Mouse (Mus musculus) liver, embryonic 14.5 days (tissue): ENCODE measurements at regions not wholly inside any gene's neighbourhood (a gene's known extent, or its start where the extent isn't known, plus 50 kb on each side); places are given as distances from the start of the nearest gene placed in this dataset.

Source experiments
- ATAC-seq: fragments of 200-750 bp; cut with Nextera tagmentation; 2 replicates; pipeline ENCODE4 v1.8.0; 2017; ENCODE audit warnings: moderate number of reproducible peaks, mild to moderate bottlenecking, moderate library complexity; ENCODE audit not compliant: insufficient read depth
- DNase-seq, 3 experiments: peaks; one replicate each; pipeline ENCODE4 v3.0.0-alpha.2; 2012 to 2013; ENCODE audit warnings: low read depth in 3 of 3, low spot score in 3 of 3
- H3K27ac ChIP-seq: fragments of 300-500 bp; sonication (generic); 2 replicates; pipeline ENCODE4 v1.5.1; 2014; ENCODE audit warnings: moderate library complexity, mild to moderate bottlenecking, control low read depth, inconsistent platforms
- H3K27me3 ChIP-seq: fragments of 300-500 bp; sonication (generic); 2 replicates; pipeline ENCODE4 v1.6.1; 2014; ENCODE audit warnings: mild to moderate bottlenecking, low read length, moderate library complexity; ENCODE audit not compliant: control insufficient read depth, insufficient read depth
- H3K36me3 ChIP-seq: fragments of 300-500 bp; sonication (generic); replicated peaks from 2 replicates; pipeline ENCODE4 v1.6.1; 2014; ENCODE audit warnings: low read depth; ENCODE audit not compliant: control insufficient read depth, insufficient read depth
- H3K4me1 ChIP-seq, 2 experiments: fragments of 200-500 bp in 1 of 2; fragments of 300-500 bp in 1 of 2; sonication (generic) in 1 of 2; replicated peaks; 2 replicates each; pipeline ENCODE4 v1.6.1; 2012 to 2014; ENCODE audit warnings: antibody characterized with exemption in 1 of 2, inconsistent platforms in 1 of 2, low read length in 1 of 2; ENCODE audit not compliant: control insufficient read depth in 2 of 2, insufficient read depth in 2 of 2
- H3K4me2 ChIP-seq: fragments of 300-500 bp; sonication (generic); 2 replicates; pipeline ENCODE4 v1.6.1; 2014; ENCODE audit warnings: low read depth, mild to moderate bottlenecking, control low read depth, moderate library complexity
- H3K4me3 ChIP-seq, 2 experiments: fragments of 200-500 bp in 1 of 2; fragments of 300-500 bp in 1 of 2; sonication (generic) in 1 of 2; 2 replicates each; pipeline ENCODE4 v1.5.1; 2012 to 2014; ENCODE audit warnings: low read depth in 2 of 2, low read length in 2 of 2, mild to moderate bottlenecking in 2 of 2, control low read depth in 1 of 2, inconsistent platforms in 1 of 2, moderate library complexity in 1 of 2; ENCODE audit not compliant: insufficient read depth in 1 of 2
- H3K9ac ChIP-seq: fragments of 300-500 bp; sonication (generic); replicated peaks from 2 replicates; pipeline ENCODE4 v1.6.1; 2014; ENCODE audit warnings: mild to moderate bottlenecking, control low read depth, moderate library complexity
- H3K9me3 ChIP-seq: fragments of 300-500 bp; sonication (generic); 2 replicates; pipeline ENCODE4 v1.6.1; 2016; ENCODE audit warnings: low read length, mixed read lengths; ENCODE audit not compliant: control insufficient read depth
- CTCF ChIP-seq: IDR thresholded peaks from 2 replicates; pipeline ENCODE4 v1.5.1; 2016; ENCODE audit warnings: antibody characterized with exemption, low read depth, control low read depth
- EP300 ChIP-seq: IDR thresholded peaks from 2 replicates; pipeline ENCODE4 v1.6.1; 2016; ENCODE audit warnings: antibody characterized with exemption, low read depth
- WGBS: fragments of 180-500 bp; shearing (Covaris S2); extraction: QIAGEN DNeasy Blood & Tissue Kit; methylation state at CpG from one replicate; pipeline ENCODE4 v1.1.7; 2014; ENCODE audit not compliant: insufficient replicate concordance; 5-methylcytosine and 5-hydroxymethylcytosine counted together

GRCm38 (mm10) chr8:88972993-88973690 lies 70.8 kb downstream of the Sall1 start:
- Histone ChIP-seq H3K9ac (no peak overlapping the region), H3K9me3 (no peaks in the 10 kb centered on the region), H3K27me3 (no peaks in the 10 kb centered on the region), H3K4me2 (no peak overlapping the region), H3K4me1 (no peaks in the 10 kb centered on the region), H3K36me3 (no peaks in the 10 kb centered on the region), H3K27ac (no peak overlapping the region), H3K4me3 (no peak overlapping the region)
- WGBS: 58% methylated on average over 15 of the region's 15 CpGs
- TF ChIP-seq EP300 (no peak), CTCF (no peak)
- DNase-seq: no peak
- ATAC-seq: no peak

GRCm38 (mm10) chr8:88958843-88959242 lies 85.1 kb downstream of the Sall1 start:
- ATAC-seq (no peak), DNase-seq (no peak)
- no peaks in the 10 kb centered on the region for H3K36me3 ChIP-seq

GRCm38 (mm10) chr8:88953178-88953577 lies 90.8 kb downstream of the Sall1 start:
- TF ChIP-seq EP300 (no peak), CTCF (no peak)
- WGBS: 50% methylated on average over 2 of the region's 2 CpGs
- no peak for DNase-seq

More at GRCm38 (mm10) chr8:88958843-88959242, 85.1 kb downstream of the Sall1 start:
- H3K9ac ChIP-seq: no peak overlapping the region
- no peak overlapping the region for H3K27ac ChIP-seq
- TF ChIP-seq CTCF: no peak
- no peaks in the 10 kb centered on the region for H3K9me3 ChIP-seq
- H3K4me2 ChIP-seq: no peak overlapping the region
- H3K27me3 ChIP-seq: no peaks in the 10 kb centered on the region
- no peak overlapping the region for H3K4me3 ChIP-seq
- no peaks in the 10 kb centered on the region for H3K4me1 ChIP-seq

GRCm38 (mm10) chr8:88951829-88952155 lies 92.2 kb downstream of the Sall1 start:
- TF ChIP-seq CTCF: no peak
- no peak for TF ChIP-seq EP300
- Histone ChIP-seq H3K4me3 (no peak overlapping the region), H3K27me3 (no peaks in the 10 kb centered on the region), H3K4me1 (no peaks in the 10 kb centered on the region), H3K9ac (no peak overlapping the region), H3K4me2 (no peak overlapping the region), H3K9me3 (no peaks in the 10 kb centered on the region), H3K36me3 (no peaks in the 10 kb centered on the region), H3K27ac (no peak overlapping the region)
- ATAC-seq: no peak
- WGBS: 66% methylated on average over 7 of the region's 7 CpGs
- DNase-seq: no peak

More at GRCm38 (mm10) chr8:88953178-88953577, 90.8 kb downstream of the Sall1 start:
- ATAC-seq: no peak
- H3K4me2 ChIP-seq: no peak overlapping the region
- H3K27ac ChIP-seq: no peak overlapping the region
- no peaks in the 10 kb centered on the region for H3K36me3 ChIP-seq
- H3K27me3 ChIP-seq: no peaks in the 10 kb centered on the region
- no peak overlapping the region for H3K4me3 ChIP-seq
- H3K9me3 ChIP-seq: no peaks in the 10 kb centered on the region
- no peak overlapping the region for H3K9ac ChIP-seq
- H3K4me1 ChIP-seq: no peaks in the 10 kb centered on the region

- H3K9me3 ChIP-seq: no peaks in the 10 kb centered on the region
- H3K4me1 ChIP-seq: no peaks in the 10 kb centered on the region
- 69% methylated on average over 16 of the region's 16 CpGs for WGBS
- no peak for ATAC-seq
- no peak overlapping the region for H3K27ac ChIP-seq
- H3K4me3 ChIP-seq: no peak overlapping the region
- H3K9ac ChIP-seq: no peak overlapping the region
- H3K27me3 ChIP-seq: no peaks in the 10 kb centered on the region
- H3K36me3 ChIP-seq: no peaks in the 10 kb centered on the region
- no peak for TF ChIP-seq CTCF
- no peak for TF ChIP-seq EP300
- no peak overlapping the region for H3K4me2 ChIP-seq
- no peak for DNase-seq
Observed at GRCm38 (mm10) chr8:88951145-88951828, 92.7 kb downstream of the Sall1 start.
